Mouse (Mus musculus) hindbrain, embryonic 13.5 days (tissue): Measurements from ENCODE around the gene Mmp14. TPM values are rescaled to one million over a fixed set of nuclear protein-coding genes. Genes with fewer than 3 reads are reported as not detected.

Experiments
- ATAC-seq: fragments of 200-750 bp; cut with Nextera tagmentation; 2 replicates; pipeline ENCODE4 v1.8.0; 2017; ENCODE audit warnings: moderate TSS enrichment; ENCODE audit not compliant: low FRiP score
- H3K27ac ChIP-seq: fragments of 300-500 bp; sonication (generic); 2 replicates; pipeline ENCODE4 v1.5.1; 2015; ENCODE audit warnings: inconsistent platforms, mild to moderate bottlenecking, moderate library complexity
- H3K27me3 ChIP-seq: fragments of 300-500 bp; sonication (generic); 2 replicates; pipeline ENCODE4 v1.6.1; 2015; ENCODE audit warnings: mild to moderate bottlenecking, inconsistent platforms
- H3K36me3 ChIP-seq: fragments of 300-500 bp; sonication (generic); 2 replicates; pipeline ENCODE4 v1.6.1; 2015; ENCODE audit warnings: mild to moderate bottlenecking, inconsistent platforms
- H3K4me1 ChIP-seq: fragments of 300-500 bp; sonication (generic); replicated peaks from 2 replicates; pipeline ENCODE4 v1.6.1; 2015; ENCODE audit warnings: inconsistent platforms
- H3K4me2 ChIP-seq: fragments of 300-500 bp; sonication (generic); 2 replicates; pipeline ENCODE4 v1.6.1; 2015; ENCODE audit warnings: inconsistent platforms, mild to moderate bottlenecking, moderate library complexity
- H3K4me3 ChIP-seq: fragments of 300-500 bp; sonication (generic); 2 replicates; pipeline ENCODE4 v1.5.1; 2015; ENCODE audit warnings: mild to moderate bottlenecking, inconsistent platforms
- H3K9ac ChIP-seq: fragments of 300-500 bp; sonication (generic); 2 replicates; pipeline ENCODE4 v1.6.1; 2015; ENCODE audit warnings: mild to moderate bottlenecking, inconsistent platforms
- H3K9me3 ChIP-seq: fragments of 300-500 bp; sonication (generic); 2 replicates; pipeline ENCODE4 v1.6.1; 2016; ENCODE audit warnings: inconsistent platforms
- WGBS: fragments of 180-500 bp; shearing (Covaris S2); methylation state at CpG from one replicate; pipeline ENCODE4 v1.1.7; 2015; 5-methylcytosine and 5-hydroxymethylcytosine counted together
- polyA plus RNA-seq: library from polyadenylated mRNA; unstranded; fragments of >200 nt; fragmentation: Nextera tagmentation; extraction: Ambion mirVana; gene quantifications from 2 replicates; pipeline ENCODE4 v1.2.1, GENCODE M21; 2015

The Mmp14 gene
- polyA plus RNA-seq, 1 experiment from 2014 or later: 54.9 TPM

DNA sequence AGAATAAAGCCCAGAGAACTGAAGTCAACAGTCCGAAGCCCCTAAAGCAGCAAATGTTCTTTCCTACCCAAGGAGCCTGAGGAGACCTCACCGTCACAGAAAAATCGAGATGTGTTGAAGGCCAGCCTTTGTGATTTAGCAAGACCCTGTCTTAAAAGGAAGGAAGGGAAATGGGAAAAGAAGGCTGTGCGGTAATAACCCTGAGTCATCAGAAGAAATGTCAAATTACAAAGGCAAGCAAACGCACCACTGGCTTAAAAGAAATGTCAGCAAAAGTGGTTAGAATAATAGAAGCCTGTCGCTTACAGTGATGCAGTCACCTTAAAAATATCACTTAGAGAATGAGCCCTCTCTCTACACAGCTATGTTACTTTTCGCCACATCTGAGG, 32.9 kb upstream of the Mmp14 start:
- Histone ChIP-seq H3K4me2 (no peak overlapping the region), H3K27me3 (no peaks in the 10 kb centered on the region), H3K27ac (no peak overlapping the region), H3K4me3 (no peak overlapping the region), H3K36me3 (no peaks in the 10 kb centered on the region), H3K9ac (no peak overlapping the region), H3K9me3 (no peaks in the 10 kb centered on the region), H3K4me1 (no peaks in the 10 kb centered on the region)
- no peak for ATAC-seq
- 78% methylated on average over 7 of the region's 7 CpGs for WGBS

DNA sequence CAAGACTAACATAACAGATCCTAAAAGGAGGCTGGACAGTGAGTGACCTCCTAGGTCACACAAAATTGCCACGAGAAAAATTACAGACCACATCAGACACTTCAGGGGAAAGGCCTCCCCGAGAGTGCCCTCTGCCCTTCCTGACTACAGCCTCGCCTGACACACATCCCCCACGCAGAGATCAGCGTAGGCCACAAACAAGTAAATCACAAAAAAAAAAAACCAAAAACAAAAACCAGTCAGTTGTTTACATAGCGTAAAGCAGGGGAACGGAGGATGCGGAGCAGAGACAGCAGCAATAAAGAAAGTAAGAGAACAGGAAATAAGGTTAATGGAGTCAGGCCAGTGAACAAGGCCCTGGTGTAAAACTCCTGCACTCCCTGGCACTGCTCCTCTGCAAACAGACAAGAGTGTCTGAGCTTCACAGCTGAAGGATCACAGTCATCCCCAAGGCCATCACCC, 32.5 kb upstream of the Mmp14 start:
- H3K4me3 ChIP-seq: no peak overlapping the region
- H3K9me3 ChIP-seq: no peaks in the 10 kb centered on the region
- no peaks in the 10 kb centered on the region for H3K27me3 ChIP-seq
- H3K9ac ChIP-seq: no peak overlapping the region
- no peak overlapping the region for H3K27ac ChIP-seq
- H3K4me2 ChIP-seq: no peak overlapping the region
- H3K4me1 ChIP-seq: no peaks in the 10 kb centered on the region
- no peak for ATAC-seq
- 60% methylated on average over 8 of the region's 8 CpGs for WGBS
- no peaks in the 10 kb centered on the region for H3K36me3 ChIP-seq

DNA sequence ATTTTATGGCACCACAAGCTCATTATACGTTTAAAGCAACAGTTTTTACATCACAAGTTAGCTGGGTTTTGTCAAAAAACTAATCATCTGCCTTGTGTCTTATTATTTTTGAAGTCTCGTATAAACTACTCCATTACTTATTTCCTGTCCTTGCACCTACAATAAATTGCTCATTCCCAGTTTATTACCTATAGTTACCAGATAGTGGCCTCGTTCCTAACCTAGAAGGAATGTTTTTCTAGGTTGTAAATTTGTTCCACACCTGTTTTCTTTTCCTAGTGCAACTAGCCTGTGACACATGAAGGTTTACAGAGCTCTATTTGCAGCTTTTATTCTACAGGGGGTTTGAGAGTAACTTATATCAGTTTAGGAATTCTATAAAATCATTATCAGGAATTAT, 29.7 kb upstream of the Mmp14 start:
- Histone ChIP-seq H3K4me3 (no peak overlapping the region), H3K27me3 (no peaks in the 10 kb centered on the region), H3K27ac (no peak overlapping the region), H3K36me3 (no peaks in the 10 kb centered on the region), H3K9ac (no peak overlapping the region), H3K4me1 (no peaks in the 10 kb centered on the region), H3K4me2 (no peak overlapping the region), H3K9me3 (no peaks in the 10 kb centered on the region)
- 89% methylated on average over 3 of the region's 3 CpGs for WGBS
- ATAC-seq: no peak

DNA sequence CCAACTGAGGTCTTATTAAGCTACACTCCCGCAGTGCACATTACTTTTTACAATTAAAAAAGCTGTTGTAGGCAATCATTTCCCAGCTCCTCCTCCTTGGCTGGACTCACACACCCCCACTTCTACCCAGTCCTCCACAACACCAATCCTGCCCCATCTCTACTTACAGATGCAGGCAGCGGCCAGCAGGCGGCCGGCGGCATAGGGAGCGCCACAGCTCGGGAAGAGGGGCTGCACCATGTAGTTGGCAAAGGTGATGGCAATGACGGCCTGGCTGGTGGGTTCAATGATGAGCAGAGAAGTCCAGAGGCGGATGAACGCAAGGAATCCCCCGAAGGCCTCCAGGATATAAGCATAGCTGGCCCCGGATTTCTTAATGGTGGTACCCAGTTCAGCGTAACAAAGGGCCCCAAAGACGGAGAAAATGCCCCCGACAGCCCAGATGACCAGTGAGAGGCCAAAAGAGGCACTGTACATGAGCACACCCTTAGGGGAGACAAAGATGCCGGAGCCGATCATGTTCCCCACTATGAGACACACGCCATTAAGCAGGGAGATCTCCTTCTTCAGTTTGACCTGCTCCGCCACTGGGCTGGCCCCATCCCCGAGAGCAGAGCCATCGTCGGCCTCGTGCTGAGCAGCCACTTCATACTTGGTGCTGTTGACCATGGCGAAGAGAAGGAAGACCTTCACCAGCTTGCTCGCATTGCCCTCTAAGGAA, 22.9 kb upstream of the Mmp14 start:
- Histone ChIP-seq H3K4me2 (0 out of 2 replicates have a peak overlapping the region, but pooled peaks have one; percentile 6), H3K9ac (no peak overlapping the region), H3K4me3 (no peak overlapping the region), H3K4me1 (0 out of 2 replicates have a peak, but pooled peaks cover 8% of the 10 kb centered on the region), H3K9me3 (no peaks in the 10 kb centered on the region), H3K27me3 (peaks cover 10% of the 10 kb centered on the region), H3K27ac (no peak overlapping the region), H3K36me3 (no peaks in the 10 kb centered on the region)
- no peak for ATAC-seq
- 82% methylated on average over 25 of the region's 25 CpGs for WGBS

DNA sequence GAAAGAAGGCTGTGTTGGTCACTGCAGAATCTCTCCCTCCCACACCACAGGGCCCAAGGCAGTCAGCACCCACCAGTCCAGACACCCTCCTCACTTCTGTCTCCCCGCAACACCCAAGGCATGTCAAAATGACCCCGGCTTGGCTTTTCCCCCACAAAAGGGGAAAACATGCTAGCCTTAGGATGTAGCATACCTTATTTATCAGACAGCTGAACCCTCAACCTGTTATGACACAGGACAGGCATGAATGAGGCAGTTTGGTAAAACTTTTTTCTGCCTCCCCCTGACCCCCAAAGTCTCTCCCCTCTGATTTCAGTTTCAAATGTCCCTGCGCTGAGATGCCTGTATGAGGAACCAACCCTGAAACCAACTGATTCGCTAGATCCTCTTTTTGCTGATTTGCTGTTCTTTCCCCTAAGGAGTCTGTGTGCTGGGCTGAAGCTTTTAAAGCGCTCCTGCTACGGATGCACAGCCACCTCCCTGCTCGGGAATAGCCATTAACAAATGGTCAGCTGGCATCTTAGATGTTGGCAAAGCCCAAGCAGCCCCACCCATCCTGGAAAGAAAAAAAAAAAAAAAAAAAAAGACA, 22.3 kb upstream of the Mmp14 start:
- no peak for ATAC-seq
- H3K4me3 ChIP-seq: no peak overlapping the region
- H3K9me3 ChIP-seq: no peaks in the 10 kb centered on the region
- H3K36me3 ChIP-seq: no peaks in the 10 kb centered on the region
- peaks cover 16% of the 10 kb centered on the region for H3K27me3 ChIP-seq
- no peak overlapping the region for H3K27ac ChIP-seq
- H3K9ac ChIP-seq: no peak overlapping the region
- H3K4me1 ChIP-seq: peaks cover 14% of the 10 kb centered on the region; the same call in 1 of the 2 replicates
- H3K4me2 ChIP-seq: no peak overlapping the region
- WGBS: 78% methylated on average over 7 of the region's 7 CpGs

DNA sequence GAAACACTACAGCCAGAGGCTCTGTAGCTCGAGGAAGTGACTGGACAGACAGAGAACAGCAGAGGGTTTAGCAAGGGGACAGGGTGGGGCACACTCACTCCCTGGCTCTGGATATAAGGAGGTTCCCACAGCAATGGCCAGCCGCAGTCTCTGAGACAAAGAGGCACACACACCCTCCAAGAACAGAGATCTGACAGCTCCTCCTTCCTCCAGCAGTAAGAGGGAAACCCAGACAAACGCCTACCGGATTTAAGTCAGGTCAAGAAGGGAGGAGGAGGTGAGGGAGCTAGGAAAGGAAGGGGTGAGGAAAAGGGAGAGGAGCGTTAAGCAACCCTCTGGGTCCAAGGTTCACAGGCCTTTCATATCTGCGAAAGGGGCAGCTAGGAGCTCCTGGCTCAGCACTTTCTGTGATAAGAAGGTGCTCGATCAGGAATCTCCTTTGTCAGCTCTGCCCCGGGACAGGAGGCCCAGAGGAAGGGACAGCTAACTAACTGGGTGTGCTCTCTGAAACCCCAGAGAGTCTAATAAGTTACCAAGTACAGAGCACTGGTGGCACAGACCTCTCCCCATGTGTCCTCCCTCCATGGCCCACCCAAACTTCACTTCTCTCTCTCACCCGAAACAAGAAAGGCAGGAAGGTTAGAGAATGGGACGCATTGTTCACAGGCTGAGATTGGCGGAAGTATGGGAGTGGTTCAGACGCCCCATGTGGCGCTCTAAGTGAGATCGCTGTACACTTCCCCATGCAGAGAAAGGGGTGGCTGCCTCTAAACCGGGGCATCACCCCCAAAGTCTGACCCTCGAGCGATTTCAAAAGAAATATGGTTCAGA, 21.2 kb upstream of the Mmp14 start:
- WGBS: 43% methylated on average over 17 of the region's 17 CpGs
- no peak for ATAC-seq
- Histone ChIP-seq H3K9ac (no peak overlapping the region), H3K27me3 (peaks cover 26% of the 10 kb centered on the region), H3K4me2 (peak overlapping the region; percentile 21; the same call in 1 of the 2 replicates), H3K36me3 (no peaks in the 10 kb centered on the region), H3K9me3 (no peaks in the 10 kb centered on the region), H3K27ac (peak overlapping the region; percentile 61; the same call in 1 of the 2 replicates), H3K4me3 (no peak overlapping the region), H3K4me1 (peaks cover 16% of the 10 kb centered on the region; the same call in 1 of the 2 replicates)

DNA sequence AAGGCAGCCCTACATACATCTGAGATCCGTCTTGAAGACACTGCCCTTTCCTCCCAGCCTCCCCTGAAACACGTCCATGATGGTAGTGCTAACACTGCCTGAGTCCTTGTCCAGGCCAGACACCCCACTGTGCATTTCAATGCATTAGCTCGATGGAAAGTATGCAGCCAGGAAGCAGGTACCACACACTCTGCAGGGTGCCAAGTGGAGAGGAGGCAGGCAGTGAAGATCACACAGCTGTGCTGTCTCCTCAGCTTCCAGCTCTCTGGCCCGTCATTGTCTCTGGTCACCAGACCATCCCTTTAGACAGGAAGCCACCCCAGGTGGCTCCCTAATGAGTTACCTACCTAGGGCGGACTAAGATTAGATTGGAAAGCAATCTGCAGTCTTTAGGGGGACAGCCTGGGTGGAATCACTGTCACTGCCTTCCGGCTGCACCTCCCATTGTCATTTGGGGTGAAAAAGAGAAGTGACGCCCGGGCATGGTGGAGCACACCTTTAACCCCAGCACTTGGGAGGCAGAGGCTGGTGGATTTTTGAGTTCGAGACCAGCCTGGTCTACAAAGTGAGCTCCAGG, 19.3 kb upstream of the Mmp14 start:
- Histone ChIP-seq H3K36me3 (no peaks in the 10 kb centered on the region), H3K9ac (no peak overlapping the region), H3K27me3 (peaks cover 41% of the 10 kb centered on the region), H3K27ac (no peak overlapping the region), H3K9me3 (no peaks in the 10 kb centered on the region), H3K4me1 (peaks cover 21% of the 10 kb centered on the region; the same call in 1 of the 2 replicates), H3K4me3 (no peak overlapping the region), H3K4me2 (no peak overlapping the region)
- 38% methylated on average over 9 of the region's 9 CpGs for WGBS
- ATAC-seq: no peak

DNA sequence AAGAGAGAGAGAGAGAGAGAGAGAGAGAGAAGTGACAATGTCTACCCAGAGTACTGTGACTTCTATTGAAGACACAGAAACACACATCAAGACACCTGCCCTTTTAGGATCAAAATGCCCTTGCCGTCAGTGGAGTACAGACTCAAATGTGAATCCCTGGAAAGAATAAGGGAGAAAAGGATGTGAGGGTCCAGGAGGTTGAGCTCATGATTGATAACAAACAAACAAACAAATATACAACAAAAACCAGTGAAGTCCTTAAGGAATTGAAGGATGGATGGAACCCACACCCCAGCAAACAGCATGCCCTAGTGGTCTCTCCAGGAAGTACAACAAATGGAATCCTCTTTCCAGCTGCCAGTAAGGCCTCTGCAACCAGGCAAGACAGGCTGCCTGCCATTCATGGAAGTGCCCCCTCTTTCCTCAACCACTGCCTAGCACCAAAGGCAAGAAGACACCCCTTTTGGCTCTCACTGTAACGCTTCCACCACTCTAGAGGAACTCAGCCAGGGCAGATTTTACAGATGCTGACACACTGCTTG, 18.7 kb upstream of the Mmp14 start:
- no peak for ATAC-seq
- H3K9me3 ChIP-seq: no peaks in the 10 kb centered on the region
- 0 out of 2 replicates have a peak overlapping the region, but pooled peaks have one; percentile 25 for H3K27ac ChIP-seq
- H3K27me3 ChIP-seq: peaks cover 47% of the 10 kb centered on the region
- H3K4me2 ChIP-seq: peak overlapping the region; percentile 6; the same call in 1 of the 2 replicates
- H3K4me3 ChIP-seq: no peak overlapping the region
- H3K9ac ChIP-seq: no peak overlapping the region
- WGBS: 32% methylated on average over 2 of the region's 2 CpGs
- H3K4me1 ChIP-seq: peaks cover 21% of the 10 kb centered on the region
- H3K36me3 ChIP-seq: no peaks in the 10 kb centered on the region

DNA sequence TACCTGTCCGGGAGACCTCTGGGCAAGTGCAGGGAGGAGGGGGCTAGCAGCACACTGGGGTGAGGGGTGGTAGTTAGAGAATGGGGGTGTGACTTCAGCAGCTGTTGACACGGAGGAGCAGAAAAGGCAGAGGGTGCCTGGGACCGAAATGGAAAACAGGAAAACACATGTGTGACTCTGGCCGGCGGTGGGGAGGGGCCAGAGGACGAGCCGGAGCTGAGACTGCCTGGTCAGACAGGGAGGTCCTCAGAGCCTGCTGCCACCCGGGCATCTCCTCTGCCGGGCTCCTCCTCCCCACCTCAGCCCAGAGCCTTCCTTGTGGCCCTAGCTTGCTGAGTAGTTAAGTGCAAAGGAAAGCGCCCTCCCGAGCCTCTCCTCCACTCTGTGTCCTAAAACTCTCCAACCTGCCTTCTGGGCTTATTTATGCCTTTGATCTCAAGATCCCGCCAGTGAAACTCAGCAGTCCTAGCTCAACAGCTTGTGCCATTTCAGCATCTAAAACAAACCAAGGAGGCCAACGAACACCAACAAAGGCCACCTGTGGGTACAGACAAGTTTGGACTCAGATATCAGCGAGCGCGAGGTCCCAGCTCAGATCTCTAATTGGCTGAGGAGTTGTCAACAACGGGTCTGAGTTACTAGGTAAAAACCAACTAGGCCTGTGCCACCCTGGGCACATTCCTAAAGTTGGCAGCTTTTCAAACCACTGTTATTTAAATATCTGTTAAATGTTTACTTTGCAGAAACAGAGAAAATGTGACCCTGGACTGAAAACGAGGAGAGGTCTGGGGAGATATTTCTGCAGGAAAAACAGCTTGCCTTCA, 17.3 kb upstream of the Mmp14 start:
- H3K27ac ChIP-seq: no peak overlapping the region
- 10% methylated on average over 18 of the region's 18 CpGs for WGBS
- H3K27me3 ChIP-seq: peaks cover 50% of the 10 kb centered on the region
- H3K9ac ChIP-seq: no peak overlapping the region
- H3K36me3 ChIP-seq: no peaks in the 10 kb centered on the region
- ATAC-seq: no peak
- H3K4me1 ChIP-seq: peaks cover 21% of the 10 kb centered on the region
- H3K9me3 ChIP-seq: no peaks in the 10 kb centered on the region
- H3K4me3 ChIP-seq: no peak overlapping the region
- H3K4me2 ChIP-seq: 0 out of 2 replicates have a peak overlapping the region, but pooled peaks have one; percentile 4

DNA sequence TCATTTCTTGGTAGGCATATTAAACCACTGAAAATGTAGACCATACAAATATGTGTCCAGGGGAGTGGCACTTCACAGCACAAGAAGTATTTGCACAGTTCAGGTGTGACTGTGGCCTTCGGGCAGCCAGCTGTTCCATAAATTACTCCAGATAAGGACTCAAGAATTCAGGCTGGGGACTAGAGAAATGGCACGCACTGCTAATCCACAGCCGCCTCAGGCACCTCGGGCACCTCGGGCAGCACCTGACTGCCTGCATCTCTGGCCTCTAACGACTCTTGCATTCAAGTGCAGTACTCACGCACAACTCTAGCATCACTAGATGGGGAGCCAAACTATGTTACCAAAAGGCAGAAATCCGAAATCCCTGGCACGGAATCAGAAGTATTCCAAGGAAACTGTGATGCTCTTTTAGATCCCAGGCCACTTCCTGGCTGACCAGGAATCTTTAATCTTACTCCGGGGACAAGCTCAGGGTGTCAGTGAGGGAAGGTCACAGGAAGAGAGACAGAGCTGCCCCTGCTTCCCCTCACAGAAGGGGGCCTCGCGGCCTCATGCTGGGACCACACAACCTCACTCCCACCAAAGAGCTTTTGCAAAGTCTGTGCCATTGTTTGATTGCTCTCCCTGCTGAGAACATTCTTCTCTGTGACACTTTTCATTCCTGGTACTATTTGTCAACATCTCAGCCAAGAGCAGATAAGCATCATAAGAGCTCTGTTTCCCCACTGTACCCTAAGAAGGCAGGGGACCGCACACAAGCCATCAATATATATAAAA, 16.0 kb upstream of the Mmp14 start:
- Histone ChIP-seq H3K4me3 (no peak overlapping the region), H3K9me3 (no peaks in the 10 kb centered on the region), H3K4me1 (peaks cover 14% of the 10 kb centered on the region), H3K27ac (no peak overlapping the region), H3K4me2 (no peak overlapping the region), H3K27me3 (peaks cover 50% of the 10 kb centered on the region), H3K9ac (no peak overlapping the region), H3K36me3 (no peaks in the 10 kb centered on the region)
- WGBS: 11% methylated on average over 13 of the region's 13 CpGs
- ATAC-seq: no peak
